Mouse (Mus musculus): ENCODE data around the gene Cdk13.
A peak's percentile ranks its signal among the peaks of the same experiment; 100 is the strongest.

Gene Cdk13

GRCm38 (mm10) chr13:17762405-17762804 lies 42.5 kb downstream of the Cdk13 start:
- DNase-seq (ENCODE audit: low spot score in 2 of 2): no peak

DNA sequence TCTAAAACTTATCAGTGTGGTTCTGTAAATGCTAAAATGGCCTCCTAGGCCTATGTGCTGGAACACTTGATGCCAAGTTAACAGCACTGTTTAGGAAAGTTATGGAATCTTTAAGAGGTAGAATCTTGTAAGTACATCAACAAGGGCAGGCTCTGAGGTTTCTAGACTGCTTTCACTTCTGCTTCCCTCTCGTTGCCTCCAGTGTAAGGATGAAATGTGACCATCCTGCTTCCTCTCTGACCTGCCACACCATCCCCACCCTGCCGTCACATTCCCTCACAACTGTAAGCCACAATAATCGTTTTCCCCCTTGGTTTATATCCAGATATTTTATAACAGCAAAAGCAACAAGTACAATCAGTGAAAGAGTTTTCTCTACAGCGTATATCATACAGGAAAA lies 49.9 kb downstream of the Cdk13 start:
- DNase-seq (ENCODE audit: low spot score in 2 of 2): no peak

GRCm38 (mm10) chr13:17728798-17729197 lies 76.1 kb downstream of the Cdk13 start:
- DNase-seq (ENCODE audit: low spot score in 2 of 2): no peak

DNA sequence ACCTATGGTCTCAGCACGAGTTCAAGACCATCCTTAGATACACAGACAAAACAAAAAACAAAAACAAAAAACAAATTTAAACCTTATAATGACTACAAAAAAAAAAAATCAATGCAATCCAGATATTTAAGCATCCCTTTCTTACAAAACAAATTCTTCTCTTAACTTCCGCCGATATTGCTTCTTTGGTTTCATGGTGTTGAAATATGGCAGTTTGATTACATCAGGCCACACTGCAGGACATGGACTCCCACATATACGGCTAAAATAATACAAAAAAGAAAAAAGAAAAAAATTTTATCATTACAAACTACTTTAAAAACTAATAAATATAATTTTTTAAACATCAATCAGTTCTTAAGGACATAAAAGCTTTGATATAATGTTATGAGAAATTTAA lies 77.0 kb downstream of the Cdk13 start:
- DNase-seq (ENCODE audit: low spot score in 2 of 2): no peak

- no peak for DNase-seq (ENCODE audit: low spot score in 2 of 2)
These were observed 87.5 kb downstream of the Cdk13 start for GRCm38 (mm10) chr13:17717357-17717756.

GRCm38 (mm10) chr13:17708784-17709311 lies 96.0 kb downstream of the Cdk13 start:
- DNase-seq (ENCODE audit: low spot score in 2 of 2): no peak

GRCm38 (mm10) chr13:17705188-17705826 lies 99.6 kb downstream of the Cdk13 start:
- DNase-seq (ENCODE audit: low spot score in 2 of 2): peak; percentile 38 to 51

GRCm38 (mm10) chr13:17702311-17702710 lies 102.6 kb downstream of the Cdk13 start:
- no peak for DNase-seq (ENCODE audit: low spot score in 2 of 2)

GRCm38 (mm10) chr13:17701322-17701721 lies 103.6 kb downstream of the Cdk13 start:
- no peak for DNase-seq (ENCODE audit: low spot score in 2 of 2)

DNA sequence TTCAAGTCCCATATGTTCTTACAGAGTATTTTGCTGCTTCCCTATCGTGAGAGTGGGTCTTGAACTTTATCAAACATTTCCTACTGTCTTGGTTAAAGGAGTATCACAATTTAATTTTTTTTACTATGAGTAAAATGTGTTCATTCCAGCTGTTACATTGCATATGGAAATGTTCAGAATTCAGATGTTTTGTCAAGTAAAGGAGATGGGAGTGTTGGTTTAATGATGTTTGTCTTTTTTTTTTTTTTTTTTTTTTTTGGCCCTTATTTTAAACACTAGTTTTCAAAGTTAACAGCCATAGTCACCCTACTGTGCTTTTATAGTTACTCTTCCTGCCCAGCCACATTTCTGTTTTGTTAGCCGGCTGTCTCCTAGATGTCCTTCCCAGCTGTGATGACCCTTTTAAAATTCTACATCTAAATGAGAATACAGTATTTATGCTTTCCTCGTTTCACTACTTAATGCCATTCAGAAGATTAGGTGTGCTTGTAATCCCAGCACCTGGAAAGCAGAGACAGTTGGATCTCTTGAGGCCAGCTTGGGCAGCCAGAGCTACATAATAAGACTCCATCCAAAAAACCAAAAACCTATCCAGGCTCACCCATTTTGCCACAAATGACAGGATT lies 104.7 kb downstream of the Cdk13 start:
- no peak for DNase-seq (ENCODE audit: low spot score in 2 of 2)

DNA sequence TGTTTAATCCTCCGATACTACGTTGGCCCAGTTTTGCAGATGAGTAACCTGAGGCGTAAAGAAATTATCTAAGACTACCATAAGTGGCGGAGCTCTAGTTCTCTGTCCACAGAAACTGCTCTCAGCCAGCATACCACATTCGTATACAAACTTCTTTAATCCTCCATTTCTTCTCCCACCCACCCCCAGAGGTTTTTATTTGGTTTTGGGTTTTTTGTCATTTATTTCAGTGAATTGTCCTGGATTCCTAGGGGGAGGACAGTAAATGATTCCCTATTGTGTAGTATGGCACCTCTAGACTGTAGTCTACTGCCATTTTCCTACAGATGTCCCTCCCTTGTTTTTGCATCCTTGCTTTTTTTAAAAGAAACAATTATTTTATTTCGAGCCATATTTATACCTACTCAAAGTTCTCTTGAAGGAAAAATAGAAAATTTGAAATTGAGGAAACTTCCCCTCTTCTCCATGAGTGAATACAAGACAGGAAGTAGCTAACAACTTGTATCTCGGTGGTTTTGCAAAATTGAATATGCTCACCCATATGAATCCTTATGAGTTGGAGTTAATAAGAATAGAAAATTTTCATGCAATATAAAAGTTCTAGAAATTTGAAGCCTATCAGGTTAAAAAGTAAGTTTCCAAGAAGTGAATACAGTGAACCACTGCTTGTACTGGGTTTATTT lies 108.9 kb downstream of the Cdk13 start:
- DNase-seq (ENCODE audit: low spot score in 2 of 2): no peak

DNA sequence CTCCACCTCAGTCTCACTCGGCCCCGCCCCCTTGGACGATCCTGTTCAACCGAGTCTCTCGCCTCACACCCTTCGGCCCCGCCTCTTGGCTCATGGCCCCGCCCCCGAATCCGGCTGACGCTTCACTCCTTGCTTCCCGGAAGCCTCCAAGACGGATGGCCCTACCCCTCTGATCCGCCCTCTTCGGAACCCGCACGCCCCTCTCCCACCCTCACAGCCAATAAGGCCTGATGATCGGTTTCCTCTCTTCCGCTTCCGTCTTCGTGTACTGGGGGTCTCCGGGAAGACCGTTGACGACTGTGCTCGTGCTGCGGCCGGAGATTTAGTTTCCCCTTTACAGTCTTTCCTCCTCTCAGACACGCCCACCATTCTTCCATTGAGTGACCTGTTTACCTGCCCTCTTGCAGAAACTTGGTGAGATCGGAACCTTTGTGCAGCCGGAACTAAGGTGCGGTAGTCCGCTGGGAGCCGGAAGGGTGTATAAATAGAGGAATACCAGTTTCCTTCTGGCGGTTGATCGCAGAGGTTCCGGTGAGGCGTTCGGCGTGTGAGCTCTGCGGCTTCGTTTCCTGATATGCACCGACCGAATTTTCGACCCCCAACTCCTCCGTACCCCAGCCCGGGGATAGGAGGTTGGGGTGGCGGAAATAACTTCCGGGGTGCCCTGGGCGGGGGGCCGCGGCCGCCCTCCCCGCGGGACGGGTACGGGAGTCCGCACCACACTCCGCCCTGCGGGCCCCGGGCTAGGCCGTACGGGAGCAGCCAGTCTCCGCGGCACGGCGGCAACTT lies 109.8 kb downstream of the Cdk13 start, which contains the start of the genes Mplkip and Sugct:
Gene Mplkip, plus strand, starts transcription at position 282 of the 789 bp plus-strand sequence.
Gene Sugct, minus strand, starts transcription at position 643 of the 789 bp plus-strand sequence.
- peak; percentile 98 to 100 for DNase-seq (ENCODE audit: low spot score in 2 of 2)

GRCm38 (mm10) chr13:17694414-17694813 lies 110.5 kb downstream of the Cdk13 start:
- DNase-seq (ENCODE audit: low spot score in 2 of 2): peak; percentile 33 to 50

GRCm38 (mm10) chr13:17693816-17694215 lies 111.1 kb downstream of the Cdk13 start:
- DNase-seq (ENCODE audit: low spot score in 2 of 2): no peak

DNA sequence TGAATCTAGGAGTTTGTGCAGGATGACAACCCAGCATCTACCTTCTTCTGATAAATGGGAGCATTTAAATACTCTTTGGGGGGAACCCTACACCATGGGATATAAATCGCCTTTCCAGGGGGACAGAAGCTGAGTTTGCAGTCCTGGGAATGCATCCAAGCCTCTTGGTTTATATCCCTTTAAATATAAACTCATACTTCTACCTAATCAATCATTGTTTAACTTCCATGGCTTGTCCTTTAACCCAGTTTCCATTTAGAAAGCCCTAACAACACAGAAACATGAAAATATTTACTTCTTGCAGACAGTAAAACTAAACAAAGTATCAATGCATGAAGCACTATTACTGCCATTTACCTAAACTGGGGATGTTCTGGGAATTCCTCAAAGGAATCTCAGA lies 113.5 kb downstream of the Cdk13 start:
- DNase-seq (ENCODE audit: low spot score in 2 of 2): no peak

- no peak for DNase-seq (ENCODE audit: low spot score in 2 of 2)
These were observed 114.2 kb downstream of the Cdk13 start for GRCm38 (mm10) chr13:17690686-17691085.

DNA sequence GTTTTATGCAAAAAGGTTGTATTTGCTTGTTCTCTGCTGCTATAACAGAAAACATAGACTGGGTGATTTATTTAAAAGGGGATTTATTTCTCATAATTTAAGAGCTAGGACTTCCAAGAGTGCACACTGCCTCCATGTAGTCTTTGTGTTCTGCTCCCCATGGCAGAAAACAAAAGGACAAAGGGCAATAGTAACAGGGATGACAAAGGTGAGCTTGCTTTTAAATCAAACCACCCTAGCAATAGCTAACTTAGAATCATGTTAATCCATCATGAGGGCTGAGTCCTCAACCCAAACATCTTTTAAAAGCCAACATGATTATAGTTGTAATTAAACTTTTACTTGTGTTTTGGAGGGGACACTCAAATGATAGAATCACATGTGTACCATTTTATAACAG lies 115.4 kb downstream of the Cdk13 start:
- no peak for DNase-seq (ENCODE audit: low spot score in 2 of 2)

GRCm38 (mm10) chr13:17671122-17671521 lies 133.8 kb downstream of the Cdk13 start:
- DNase-seq (ENCODE audit: low spot score in 2 of 2): no peak

DNA sequence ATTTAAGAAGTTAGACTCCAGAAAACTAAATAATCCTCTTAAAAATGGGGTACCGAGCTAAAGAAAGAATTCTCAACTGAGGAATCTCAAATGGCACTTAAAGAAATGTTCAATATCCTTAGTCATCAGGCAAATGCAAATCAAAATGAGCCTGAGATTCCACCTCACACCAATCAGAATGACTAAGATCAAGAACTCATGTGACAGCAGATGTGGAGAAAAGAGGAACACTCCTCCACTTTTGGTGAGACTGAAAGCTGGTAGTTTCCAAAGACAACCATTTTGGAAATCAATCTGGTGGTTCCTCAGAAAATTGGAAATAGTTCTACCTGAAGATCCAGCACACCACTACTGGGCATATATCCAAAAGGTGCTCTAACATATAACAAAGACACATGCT lies 137.5 kb downstream of the Cdk13 start:
- no peak for DNase-seq (ENCODE audit: low spot score in 2 of 2)

All from right cerebral cortex, adult 2 months (tissue).